Mouse (Mus musculus) gastrocnemius, adult 18-20 months (tissue): ENCODE data around the gene Sema6c. TPM values are rescaled to one million over a fixed set of nuclear protein-coding genes. Genes with fewer than 3 reads are reported as not detected.
"Not testable (repeated sequence)": the region's sequence is repeated elsewhere in the genome, so short reads cannot be mapped to it uniquely, and the experiment has no call there.

Source experiments
- DNase-seq: peaks from one replicate; pipeline ENCODE4 v3.0.0; 2021; ENCODE audit warnings: low spot score
- total RNA-seq, 2 experiments: library from RNA; stranded (reverse); gene quantifications; 2 replicates each; pipeline ENCODE4 v1.2.3; 2021

Gene Sema6c
- total RNA-seq, 2 experiments from 2014 or later, result 75.9 to 111 TPM

DNA sequence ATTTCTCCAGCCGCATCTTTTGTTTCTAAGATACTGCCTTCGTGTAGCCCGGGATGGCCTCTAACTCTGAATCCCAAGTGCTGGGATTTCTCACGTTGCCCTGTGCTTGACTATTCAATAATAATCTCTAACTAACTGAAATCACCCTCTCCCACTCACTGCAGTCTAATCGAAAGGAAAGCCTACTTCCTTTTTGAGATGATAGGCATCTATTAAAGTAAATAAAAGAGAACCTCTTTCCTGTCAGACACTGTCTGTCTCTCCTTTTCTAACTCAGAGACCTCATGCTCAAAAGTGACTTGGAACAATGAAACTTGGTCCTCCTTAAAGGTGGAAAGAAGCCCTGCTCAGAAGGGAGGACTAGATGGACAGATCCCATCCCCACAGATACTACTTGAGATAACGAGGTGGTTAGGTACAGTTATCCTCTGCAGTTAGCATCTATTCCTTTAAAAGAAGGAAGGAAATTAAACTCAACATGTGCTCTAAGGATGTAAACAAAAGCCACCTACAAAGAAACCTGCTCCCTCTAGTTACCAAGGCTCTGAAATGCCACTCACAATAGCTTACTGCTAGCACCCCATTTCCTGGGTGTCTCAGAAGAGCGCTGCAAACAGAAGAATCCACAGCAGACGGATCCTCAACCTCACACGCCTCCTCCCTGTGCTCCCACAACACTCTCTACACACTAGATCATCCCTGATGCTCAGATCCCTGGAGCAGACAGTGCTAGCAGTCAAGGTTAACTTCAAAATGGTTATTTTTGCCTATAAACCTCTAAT is 24.7 kb downstream of the Sema6c start:
- no peak for DNase-seq

GRCm38 (mm10) chr3:95186100-95186499 is 25.8 kb downstream of the Sema6c start:
- DNase-seq, result no peak

DNA sequence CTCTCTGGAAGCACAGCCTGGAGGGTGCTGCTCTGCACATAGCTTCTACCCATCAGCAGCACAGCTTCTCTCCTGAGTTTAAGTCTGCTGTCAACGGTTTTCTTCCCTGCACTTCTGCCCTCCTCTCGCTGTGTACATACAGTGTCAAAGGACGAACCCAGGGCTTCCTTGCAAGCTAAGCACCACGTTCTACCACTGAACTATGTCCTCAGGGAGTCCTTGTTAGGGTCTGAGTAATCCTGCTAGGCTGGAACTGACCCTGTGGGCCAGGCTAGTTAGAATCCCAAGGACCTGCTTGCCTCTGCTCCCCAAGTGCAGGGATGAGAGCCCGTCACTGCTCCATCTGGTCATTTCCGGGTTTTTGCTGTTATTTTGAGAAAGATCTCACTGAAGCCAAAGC is 26.6 kb downstream of the Sema6c start:
- DNase-seq, result no peak

- no peak for DNase-seq
Measured at GRCm38 (mm10) chr3:95194721-95195135, 34.5 kb downstream of the Sema6c start.

- no peak for DNase-seq
Measured at GRCm38 (mm10) chr3:95195772-95196171, 35.5 kb downstream of the Sema6c start.

DNA sequence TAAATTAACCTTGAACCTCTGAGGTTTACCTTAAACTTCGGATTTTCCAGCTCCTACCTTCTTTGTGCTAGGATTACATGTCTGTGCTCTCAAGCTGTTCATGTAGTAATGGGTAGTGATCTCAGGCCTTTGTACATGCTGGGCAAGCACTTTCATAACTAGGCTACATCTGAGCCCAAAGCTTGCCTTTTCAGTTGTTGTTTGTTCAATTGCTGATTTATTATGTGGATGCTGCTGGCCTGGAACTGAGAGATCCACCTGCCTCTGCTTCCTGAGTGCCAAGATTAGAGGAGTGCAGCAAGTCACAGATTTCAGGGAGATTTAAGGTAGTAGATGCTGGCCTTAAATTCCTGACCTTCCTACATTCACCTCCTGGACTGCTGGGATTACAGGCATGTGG is 38.8 kb downstream of the Sema6c start:
- no peak for DNase-seq

- DNase-seq, result no peak
Measured at GRCm38 (mm10) chr3:95200132-95200531, 39.9 kb downstream of the Sema6c start.

- DNase-seq, result no peak
Measured at GRCm38 (mm10) chr3:95200562-95200961, 40.3 kb downstream of the Sema6c start.

DNA sequence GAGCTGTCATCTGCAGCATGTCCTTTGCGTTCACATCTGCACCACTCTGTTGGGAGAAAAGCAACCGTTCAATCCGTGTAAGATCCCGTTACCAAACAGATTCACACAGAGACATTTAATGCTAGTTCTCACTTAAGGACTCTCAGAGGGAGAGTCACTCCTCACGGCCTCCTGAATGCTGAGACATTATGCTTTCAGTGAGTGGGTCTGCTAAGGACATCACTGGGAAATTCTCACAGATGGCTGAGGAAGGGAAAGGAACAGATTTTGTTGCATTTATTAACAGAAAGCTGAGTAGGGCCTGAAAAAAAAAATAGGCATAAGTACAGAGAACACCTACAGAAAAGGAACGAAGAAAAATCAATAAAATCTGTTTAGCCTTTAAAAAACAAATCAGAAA is 43.6 kb downstream of the Sema6c start:
- no peak for DNase-seq

GRCm38 (mm10) chr3:95208286-95208685 is 48.0 kb downstream of the Sema6c start:
- no peak for DNase-seq

DNA sequence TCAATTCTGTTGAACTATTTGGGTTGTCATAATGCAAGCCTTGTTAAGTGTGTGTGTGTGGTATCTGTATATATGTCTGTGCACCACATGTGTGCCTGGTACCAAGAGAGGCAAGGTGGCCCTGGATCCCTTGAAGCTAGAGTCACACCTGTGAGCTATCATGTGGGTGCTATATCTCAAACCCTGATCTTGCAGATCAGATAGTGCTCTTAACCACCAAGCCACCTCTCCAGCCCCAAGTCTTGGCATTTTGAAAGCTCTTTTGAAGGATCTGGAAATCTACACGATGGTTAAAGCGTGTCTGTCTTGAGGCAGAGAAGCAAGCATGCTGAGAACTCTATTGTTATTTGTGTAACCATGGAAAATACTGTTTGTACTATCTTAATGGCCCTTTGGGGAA is 50.3 kb downstream of the Sema6c start:
- DNase-seq, result no peak

- DNase-seq, result not testable (repeated sequence)
Measured at GRCm38 (mm10) chr3:95212889-95213608, 52.8 kb downstream of the Sema6c start.

DNA sequence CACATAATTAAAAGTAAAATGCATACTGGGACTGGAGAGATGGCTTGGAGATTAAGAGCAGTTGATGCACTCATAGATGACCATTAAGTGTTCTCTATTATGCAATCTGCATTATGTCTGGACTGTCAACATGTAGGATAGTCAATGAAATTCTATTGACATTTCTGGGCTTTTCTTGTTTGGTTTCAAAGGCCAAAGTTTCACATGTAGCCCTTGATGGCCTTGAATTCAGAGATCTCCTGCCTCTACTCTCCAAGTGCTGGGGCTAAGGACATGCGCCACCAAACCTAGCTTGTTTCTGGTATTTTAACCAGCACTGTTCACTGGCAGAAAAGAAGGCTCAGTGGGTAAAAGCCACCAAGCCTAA is 53.3 kb downstream of the Sema6c start:
- DNase-seq, result no peak

DNA sequence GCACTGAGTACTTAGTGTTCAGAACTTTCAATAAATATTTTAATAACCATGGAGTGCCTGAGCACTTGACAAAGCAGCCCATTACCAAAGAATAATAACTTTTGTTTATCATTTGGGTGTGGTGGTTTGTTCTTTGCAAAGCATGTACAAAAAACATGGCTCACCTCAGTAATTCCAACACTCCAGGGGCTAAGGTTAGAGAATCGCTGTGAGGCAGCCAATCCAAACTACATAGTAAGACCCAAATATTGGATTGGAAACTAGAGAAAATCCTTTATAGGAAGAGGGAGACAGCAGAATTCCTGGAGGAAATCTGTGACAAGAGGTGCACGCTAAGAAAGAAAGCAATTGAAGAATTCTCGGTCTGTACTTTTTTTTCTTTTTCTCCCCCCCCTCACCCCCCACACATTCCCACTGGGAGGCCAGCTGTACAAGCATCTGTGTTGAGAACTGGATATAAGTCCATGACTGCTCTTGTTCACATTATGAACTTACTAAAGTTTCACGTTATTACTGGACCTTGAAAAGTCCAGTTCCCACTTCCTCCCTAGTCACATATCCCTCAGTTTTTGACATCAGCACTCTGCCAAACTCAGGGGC is 56.5 kb downstream of the Sema6c start:
- no peak for DNase-seq

DNA sequence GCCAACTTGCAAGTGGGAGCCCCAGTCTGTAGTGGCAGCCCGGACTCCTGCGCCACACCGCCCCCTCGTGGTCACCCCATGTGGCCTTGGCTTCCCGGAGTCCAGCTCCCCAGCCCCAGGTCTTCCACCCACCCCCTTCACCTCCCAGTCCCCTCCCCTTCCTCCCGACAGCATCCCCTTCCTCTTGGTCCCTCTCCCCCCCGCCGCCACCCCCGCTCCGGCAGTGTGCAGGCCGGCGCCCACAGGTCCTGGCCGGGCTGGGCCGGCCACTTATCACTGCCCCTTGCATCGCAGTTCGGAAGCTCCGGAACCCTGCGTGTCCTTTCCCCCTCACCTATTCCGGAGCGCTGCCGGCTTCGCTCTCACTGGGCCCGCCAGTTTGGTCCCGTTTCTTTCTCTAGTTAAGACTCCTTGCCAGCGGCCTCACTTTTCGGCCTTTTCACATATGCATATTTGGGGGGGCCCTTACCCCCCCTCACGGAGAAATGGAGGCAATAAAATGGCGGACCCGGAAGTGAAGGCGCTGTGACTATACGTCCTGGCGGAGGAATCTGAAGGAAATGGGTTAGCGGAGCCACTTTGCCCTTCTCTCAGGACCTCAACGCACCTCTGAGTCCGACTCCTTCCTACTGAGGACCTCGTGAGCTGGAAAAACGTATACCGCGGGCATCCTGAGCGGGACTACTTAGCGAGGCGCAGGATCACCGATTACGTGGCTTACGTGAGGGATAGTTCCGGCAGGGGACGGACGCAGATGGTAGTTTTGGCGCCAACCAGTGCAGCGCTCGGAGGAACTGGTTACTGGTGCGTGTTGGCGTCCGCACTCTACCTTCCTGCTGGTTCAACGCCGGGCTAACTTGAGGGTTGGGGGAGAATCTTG is 57.2 kb downstream of the Sema6c start, which contains the start of gene Gabpb2:
Gabpb2 (minus strand) TSS at position 662 of the 880 bp plus-strand sequence.
- DNase-seq, result peak; percentile 97

- no peak for DNase-seq
Measured at GRCm38 (mm10) chr3:95218466-95219137, 58.3 kb downstream of the Sema6c start.

DNA sequence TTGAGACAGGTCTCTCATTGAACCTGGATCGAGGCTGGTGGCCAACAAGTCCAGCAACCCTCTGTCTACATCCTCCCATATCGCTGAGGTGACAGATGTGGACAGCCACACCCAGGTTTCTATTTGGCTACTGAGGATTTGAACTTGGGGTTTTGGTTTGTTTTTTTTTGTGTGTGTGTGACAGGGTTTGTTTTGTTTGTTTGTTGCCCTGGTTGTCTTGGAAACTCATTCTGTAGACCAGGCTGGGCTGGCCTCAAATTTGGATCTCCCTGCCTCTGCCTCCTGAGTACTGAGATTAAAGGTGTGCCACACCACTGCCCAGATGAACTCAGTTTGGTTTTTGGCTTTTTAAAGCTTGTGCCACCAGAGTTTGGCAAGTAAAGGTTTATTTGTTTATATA is 62.8 kb downstream of the Sema6c start:
- DNase-seq, result no peak
